Mouse (Mus musculus): Measurements from ENCODE around the gene Catsper2. TPM values are rescaled to one million over a fixed set of nuclear protein-coding genes. Genes with fewer than 3 reads are reported as not detected.

Gene Catsper2
- polyA plus RNA-seq, 1 experiment from 2014 or later, result 3.8 TPM

Small RNAs within 50 kb of the gene (microRNA-seq; reads per million reads assigned to microRNA genes)
- not detected for gene Gm22953

Other genes starting within 250 kb of the Catsper2 start
- 68.0 and 71.4 TPM in 2 replicates for gene Tubgcp4, start 243.1 kb downstream of the Catsper2 start, polyA plus RNA-seq (2015; fragmentation: Nextera tagmentation; extraction: Ambion mirVana)
- gene Zscan29, start 242.7 kb downstream of the Catsper2 start, polyA plus RNA-seq (2015; fragmentation: Nextera tagmentation; extraction: Ambion mirVana), result 11.1 and 11.9 TPM in 2 replicates
- 95.8 and 96.5 TPM in 2 replicates for gene Trp53bp1, start 142.4 kb downstream of the Catsper2 start, polyA plus RNA-seq (2015; fragmentation: Nextera tagmentation; extraction: Ambion mirVana)
- gene Map1a, start 124.2 kb downstream of the Catsper2 start, polyA plus RNA-seq (2015; fragmentation: Nextera tagmentation; extraction: Ambion mirVana), result 4.3 and 4.8 TPM in 2 replicates
- gene Ppip5k1, start 58.4 kb downstream of the Catsper2 start, polyA plus RNA-seq (2015; fragmentation: Nextera tagmentation; extraction: Ambion mirVana), result 8.4 and 11.7 TPM in 2 replicates
- gene Ckmt1, start 56.1 kb downstream of the Catsper2 start, polyA plus RNA-seq (2015; fragmentation: Nextera tagmentation; extraction: Ambion mirVana), result 12.9 and 19.7 TPM in 2 replicates
- gene Strc, start 26.6 kb downstream of the Catsper2 start, polyA plus RNA-seq (2015; fragmentation: Nextera tagmentation; extraction: Ambion mirVana), result not detected in 2 replicates
- 657 and 685 TPM in 2 replicates for gene Pdia3, start within 50 bp of the Catsper2 start, polyA plus RNA-seq (2015; fragmentation: Nextera tagmentation; extraction: Ambion mirVana)
- 12.2 and 22.4 TPM in 2 replicates for gene Ell3, start 30.5 kb upstream of the Catsper2 start, polyA plus RNA-seq (2015; fragmentation: Nextera tagmentation; extraction: Ambion mirVana)
- 552 and 638 TPM in 2 replicates for gene Serf2, start 35.4 kb upstream of the Catsper2 start, polyA plus RNA-seq (2015; fragmentation: Nextera tagmentation; extraction: Ambion mirVana)
- gene Hypk, start 39.5 kb upstream of the Catsper2 start, polyA plus RNA-seq (2015; fragmentation: Nextera tagmentation; extraction: Ambion mirVana), result 129 and 139 TPM in 2 replicates
- gene Serinc4, start 43.0 kb upstream of the Catsper2 start, polyA plus RNA-seq (2015; fragmentation: Nextera tagmentation; extraction: Ambion mirVana), result 0.55 and 0.65 TPM in 2 replicates
- gene Mfap1b, start 60.3 kb upstream of the Catsper2 start, polyA plus RNA-seq (2015; fragmentation: Nextera tagmentation; extraction: Ambion mirVana), result 63.3 and 64.2 TPM in 2 replicates
- 31.4 and 39.4 TPM in 2 replicates for gene Mfap1a, start 92.9 kb upstream of the Catsper2 start, polyA plus RNA-seq (2015; fragmentation: Nextera tagmentation; extraction: Ambion mirVana)
- gene Wdr76, start 92.9 kb upstream of the Catsper2 start, polyA plus RNA-seq (2015; fragmentation: Nextera tagmentation; extraction: Ambion mirVana), result 7.6 and 8.9 TPM in 2 replicates